Mouse (Mus musculus) adrenal gland, adult (tissue): ENCODE data around the gene Capn2.
A peak's percentile ranks its signal among the peaks of the same experiment; 100 is the strongest.

Experiments used
- DNase-seq, 2 experiments: peaks; one replicate each; pipeline ENCODE4 v3.0.0; 2022 to 2023; ENCODE audit warnings: low spot score in 1 of 2; ENCODE audit not compliant: inconsistent age in 2 of 2

The Capn2 gene

GRCm38 (mm10) chr1:182503206-182503900, 14.1 kb downstream of the Capn2 start:
- peak in 1 of 2 experiments; percentile 66 for DNase-seq

DNA sequence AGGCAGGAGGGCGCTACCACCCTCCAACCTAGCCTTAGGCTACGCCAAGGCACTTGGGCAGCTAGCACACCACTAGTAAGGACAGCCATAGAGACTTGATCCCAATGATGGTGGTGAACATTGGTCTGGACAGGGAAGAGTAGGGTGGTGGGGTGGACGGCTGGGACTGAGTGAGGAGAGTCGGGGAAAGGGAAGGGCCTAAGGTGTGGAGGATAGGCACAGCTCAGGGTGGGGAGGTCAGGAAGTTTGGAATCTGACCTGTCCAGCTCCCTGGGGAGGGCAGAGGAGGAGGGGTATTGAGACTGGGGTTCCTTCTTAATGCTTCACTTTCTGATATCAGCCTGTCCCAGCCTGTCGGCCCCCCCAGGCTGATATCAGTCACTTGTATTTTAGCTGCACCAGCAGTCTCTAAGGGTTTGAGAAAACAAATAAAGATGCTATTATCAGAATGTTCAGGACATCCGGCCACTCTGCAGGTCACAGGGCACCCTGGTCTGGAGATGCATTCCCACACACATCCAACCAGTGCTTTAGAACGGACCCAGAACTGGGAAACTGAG, 14.8 kb downstream of the Capn2 start:
- DNase-seq, result no peak

DNA sequence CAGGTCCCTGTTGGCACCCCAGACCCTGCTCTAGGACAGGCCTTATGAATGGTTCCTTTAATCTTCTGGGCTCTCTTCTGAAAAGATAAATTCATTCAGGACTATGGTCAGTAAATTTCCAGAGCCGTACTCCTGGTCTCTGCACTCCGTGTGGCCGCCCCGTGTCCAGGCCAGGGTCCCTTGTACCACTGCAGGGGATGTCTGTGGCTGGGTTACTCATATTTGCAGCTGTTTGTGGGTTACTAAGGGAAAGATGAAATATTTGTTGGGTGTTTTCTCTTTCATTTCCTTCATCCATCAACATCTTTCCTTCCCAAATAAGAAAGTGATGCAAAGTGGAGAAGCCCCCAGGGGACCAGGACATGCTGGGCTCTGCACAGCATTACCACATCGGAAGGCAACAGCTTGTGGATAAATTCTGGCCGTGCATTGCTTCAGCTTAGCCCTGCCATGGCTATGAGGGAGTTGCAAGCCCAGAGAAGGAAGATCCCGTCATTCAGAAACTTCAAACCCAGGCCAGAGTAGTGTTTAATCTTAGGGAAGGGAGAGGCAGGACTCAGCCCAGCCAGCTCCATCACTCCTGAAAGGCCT, 15.5 kb downstream of the Capn2 start:
- no peak for DNase-seq

- DNase-seq, result peak in 1 of 2 experiments; percentile 69
Observed at GRCm38 (mm10) chr1:182500843-182501242, 16.6 kb downstream of the Capn2 start.

DNA sequence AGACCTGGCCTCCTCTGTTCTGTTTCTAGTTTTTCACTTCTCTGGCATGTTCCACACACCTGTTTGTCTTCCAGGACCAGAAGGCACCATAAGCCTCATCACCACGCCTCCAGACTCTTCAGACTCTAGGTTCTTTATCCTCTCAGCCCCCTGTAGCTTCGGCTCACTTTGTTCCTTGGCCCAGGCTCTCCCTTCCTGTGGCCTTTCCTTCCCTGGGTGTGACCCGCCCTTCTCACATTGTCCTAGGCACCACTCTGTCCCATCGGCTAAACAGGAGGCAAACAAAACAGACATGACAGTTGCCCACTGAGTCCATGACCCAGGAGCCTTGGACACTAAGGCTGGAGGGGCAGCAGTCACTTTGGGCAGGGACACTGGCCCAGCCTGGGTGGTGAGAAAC, 17.2 kb downstream of the Capn2 start:
- DNase-seq, result no peak

DNA sequence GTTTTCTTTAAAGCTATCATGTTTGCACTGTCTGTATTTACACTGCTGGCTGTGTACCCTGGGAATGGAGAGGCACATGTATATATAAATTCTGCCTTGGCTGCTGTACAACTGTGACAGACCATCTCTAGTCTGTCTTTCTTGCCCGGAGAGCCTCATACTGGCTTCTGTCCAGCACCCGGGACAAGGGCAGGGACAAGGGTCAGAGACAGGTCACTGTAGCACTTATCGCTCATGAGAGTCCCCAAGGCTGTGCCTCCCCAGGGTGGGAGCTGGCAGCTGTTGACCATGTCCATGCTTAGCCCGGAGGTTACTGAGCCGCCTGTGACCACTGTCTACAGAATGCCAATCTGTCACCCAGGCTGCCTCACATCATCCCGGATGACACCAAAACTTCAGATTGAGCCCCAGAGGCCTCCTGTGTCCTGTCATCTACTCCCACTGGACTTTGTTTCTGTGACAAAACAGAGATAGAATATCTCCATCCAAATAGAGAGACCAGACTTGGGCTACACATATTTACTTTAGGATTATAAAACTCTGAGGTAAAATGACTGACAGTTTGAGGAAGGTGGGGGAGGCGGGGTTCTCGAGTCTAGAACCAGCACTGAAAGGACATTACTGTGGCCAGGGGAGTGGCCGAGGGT, 17.8 kb downstream of the Capn2 start:
- DNase-seq, result peak; percentile 53 to 72

DNA sequence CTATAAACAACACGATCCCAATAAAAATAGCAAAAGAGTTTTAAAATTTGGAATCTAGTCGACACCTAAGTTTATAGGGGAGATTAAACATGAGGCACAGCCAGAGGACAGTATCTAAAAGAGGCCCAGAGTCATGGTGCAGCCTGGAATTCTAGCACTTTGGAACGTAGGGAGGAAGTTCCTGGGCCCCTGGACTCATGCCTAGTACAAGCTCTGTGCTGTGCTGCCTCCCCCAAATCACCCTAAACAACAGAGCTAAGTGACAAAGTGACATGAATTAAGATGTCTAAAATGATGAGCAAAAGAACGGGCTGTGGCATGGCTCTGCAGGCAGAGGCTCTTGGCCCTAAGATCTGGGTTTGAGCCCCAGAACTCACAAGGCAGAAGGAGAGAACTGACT, 19.7 kb downstream of the Capn2 start:
- no peak for DNase-seq

- DNase-seq, result no peak
Observed at GRCm38 (mm10) chr1:182496685-182497084, 20.7 kb downstream of the Capn2 start.

GRCm38 (mm10) chr1:182494285-182495145, 22.9 kb downstream of the Capn2 start:
- DNase-seq, result no peak

- no peak for DNase-seq
Observed at GRCm38 (mm10) chr1:182491839-182492238, 25.6 kb downstream of the Capn2 start.

GRCm38 (mm10) chr1:182490568-182490967, 26.8 kb downstream of the Capn2 start:
- no peak for DNase-seq

DNA sequence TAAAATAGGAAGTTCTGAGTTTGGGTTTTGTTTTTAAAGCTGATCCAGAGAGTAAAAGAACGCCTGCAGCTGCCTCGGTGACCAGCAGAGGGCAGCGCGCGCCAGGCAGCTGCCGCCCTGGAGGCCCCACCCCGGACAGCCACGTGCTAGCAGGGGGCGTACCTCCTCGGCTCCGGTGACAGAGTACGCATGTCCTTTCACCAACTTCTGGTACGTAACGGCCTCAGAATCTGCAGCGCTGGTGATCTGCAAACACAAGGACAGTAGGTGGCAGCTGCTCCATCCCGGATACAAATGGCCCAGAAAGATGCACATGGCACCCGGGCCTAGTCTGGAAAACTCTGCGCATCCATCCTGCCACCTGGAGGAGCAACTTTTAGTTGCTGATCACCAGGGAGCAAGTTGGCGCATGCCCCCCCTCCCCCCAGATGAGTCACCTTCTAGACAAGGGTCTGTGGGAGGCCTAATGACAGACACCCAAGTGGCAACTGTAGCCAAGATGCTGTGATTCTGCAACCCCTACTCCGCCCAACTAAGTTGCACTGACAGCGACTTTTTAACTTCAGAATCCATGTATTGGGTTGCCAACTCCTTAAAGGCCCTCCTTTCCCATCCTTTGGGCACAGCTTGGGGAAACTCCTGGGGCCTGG, 27.5 kb downstream of the Capn2 start:
- peak; percentile 95 to 97 for DNase-seq

DNA sequence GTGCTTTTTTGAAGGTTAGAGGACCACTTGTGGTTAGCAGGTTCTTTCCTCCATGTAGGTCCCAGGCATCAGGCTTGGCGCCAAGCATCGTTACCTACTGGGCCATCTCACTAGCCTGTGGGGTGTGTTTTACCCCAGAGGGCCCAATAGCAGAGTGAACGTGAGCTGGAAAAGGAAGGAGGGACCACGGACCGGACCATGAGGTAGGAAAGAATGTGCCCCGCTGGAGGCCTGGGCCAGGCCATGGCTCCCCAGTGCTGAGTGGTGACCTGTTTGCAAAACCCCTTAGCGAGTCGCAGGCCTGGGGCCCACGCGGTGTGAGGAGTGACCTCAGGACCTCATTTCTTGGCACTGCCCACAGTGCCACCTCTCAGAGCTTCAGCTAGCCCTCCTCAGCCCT, 28.9 kb downstream of the Capn2 start:
- DNase-seq, result no peak

- peak; percentile 26 to 45 for DNase-seq
Observed at GRCm38 (mm10) chr1:182483910-182484274, 33.5 kb downstream of the Capn2 start.

DNA sequence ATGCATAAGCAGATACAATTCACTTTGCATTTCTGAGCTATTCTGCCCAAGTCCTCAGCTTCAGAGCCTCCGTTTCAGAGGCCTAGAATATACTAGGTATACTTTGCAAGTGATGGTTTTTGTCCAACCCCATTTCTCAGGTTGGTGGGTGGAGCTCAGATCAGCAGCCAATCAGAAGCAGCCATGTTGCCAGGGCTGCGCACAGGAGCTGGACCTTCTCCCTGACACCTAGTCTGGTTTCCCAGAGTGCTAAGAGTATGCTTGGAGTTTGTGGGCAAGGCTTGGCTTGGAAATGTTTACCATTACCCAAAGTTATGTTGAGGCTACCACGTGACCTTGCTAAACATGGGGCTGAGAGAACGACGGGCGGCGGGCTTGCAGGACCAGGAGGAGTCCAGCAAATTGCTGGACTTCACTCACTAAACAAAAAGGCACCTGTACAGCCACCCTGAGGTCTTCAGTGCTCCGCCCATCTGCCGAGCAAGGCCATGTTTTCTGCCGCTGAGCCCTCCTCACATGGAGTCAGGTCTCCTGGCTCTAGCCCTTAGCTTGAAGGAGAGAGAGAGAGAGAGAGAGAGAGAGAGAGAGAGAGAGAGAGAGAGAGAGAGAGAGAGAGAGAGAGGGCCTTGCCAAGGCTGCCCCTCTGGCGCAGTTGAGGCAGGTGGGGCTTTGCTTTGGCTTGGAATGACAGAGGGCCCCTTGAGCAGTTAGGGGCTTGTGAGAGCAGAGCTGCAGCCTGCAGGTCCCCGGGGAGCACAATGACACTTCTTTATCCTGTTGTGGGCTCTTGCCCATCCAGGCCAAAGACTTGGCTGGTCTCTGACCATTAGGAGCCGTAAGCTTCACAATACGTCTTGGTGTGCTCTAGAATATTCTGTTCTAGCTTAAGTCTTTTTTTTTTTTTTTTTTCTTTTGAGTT, 34.2 kb downstream of the Capn2 start:
- no peak for DNase-seq

DNA sequence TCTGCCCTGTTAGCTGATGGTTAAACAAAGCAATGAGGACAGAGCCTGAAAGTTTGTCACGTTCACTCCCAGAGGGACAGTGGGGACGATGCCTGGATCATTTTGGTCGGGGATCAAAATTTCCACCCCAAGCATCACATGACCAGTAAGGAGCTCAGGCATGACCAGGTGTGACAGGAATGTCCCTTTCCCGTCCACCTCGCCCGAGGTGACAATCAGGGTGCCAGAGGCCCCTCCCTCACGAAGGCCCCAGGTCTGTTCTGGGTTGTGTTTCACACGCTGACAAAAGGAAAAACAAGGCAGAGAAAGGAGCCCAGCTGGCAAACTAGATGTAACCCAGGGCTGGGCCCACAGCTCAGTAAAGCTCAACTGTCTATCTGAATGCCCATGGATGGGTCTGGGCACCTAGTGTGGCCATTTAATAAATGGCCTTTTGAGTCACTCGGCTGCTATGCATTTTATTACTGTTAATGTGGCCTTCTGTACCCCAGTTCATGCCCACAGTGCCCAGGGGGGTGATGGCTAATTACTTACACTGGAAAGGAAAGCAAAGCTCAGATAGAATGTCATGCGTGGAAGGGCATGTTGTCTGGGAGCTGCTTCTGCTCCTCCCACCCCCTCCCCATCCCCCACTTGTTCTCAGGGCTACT, 35.6 kb downstream of the Capn2 start:
- no peak for DNase-seq

DNA sequence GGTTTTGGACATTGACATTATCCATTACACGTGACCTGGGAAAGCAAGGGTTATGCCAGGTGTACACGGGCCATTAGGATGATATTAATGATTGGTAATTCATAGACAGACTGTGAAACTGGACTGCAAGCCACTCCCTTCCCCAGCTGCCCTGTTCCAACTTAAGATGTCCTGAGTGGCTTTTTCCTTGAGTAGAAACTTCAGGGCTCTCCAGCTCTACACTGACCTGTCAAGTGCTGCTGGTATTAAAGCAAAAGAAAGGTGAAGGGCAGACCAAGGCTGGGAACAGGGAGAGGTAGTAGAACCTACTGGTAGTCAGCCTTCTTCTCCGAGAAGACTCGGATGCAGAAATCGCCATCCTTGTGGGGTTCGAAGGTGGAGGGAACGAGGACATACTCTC, 36.3 kb downstream of the Capn2 start:
- no peak for DNase-seq

DNA sequence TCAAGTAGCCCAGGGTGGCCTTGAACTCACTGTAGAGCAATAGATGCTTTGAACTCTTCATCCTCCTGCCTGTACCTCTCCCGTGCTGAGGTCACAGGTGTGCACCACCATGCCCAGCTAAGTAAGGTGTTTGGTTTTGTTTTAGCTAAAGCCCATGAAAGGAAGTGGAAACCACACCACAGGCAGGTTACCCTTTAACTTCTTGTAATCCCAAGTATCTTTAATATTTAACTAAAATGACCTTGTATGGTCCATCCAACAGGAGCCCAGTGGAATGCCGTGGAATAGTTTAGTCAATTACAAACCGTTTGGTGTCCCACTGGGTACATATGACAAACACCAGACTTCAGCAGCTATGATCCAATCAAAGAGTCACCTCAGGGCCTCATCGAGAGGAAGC, 38.5 kb downstream of the Capn2 start:
- no peak for DNase-seq
